Mouse (Mus musculus): ENCODE data around the gene Thumpd3.

Gene Thumpd3

GRCm38 (mm10) chr6:113077569-113078030, 31.6 kb downstream of the Thumpd3 start:
- in situ Hi-C loops (cut with MseI, MboI): no loop called here

GRCm38 (mm10) chr6:113078031-113078721, 32.2 kb downstream of the Thumpd3 start:
- in situ Hi-C loops (cut with MseI, MboI): no loop called here

- in situ Hi-C loops (cut with MseI, MboI): no loop called here
These were observed 33.5 kb downstream of the Thumpd3 start for GRCm38 (mm10) chr6:113079492-113079891.

- in situ Hi-C loops (cut with MseI, MboI): no loop called here
These were observed 36.2 kb downstream of the Thumpd3 start for GRCm38 (mm10) chr6:113082229-113082628.

- in situ Hi-C loops (cut with MseI, MboI): no loop called here
These were observed 38.6 kb downstream of the Thumpd3 start for GRCm38 (mm10) chr6:113084590-113084989.

GRCm38 (mm10) chr6:113093206-113093605, 47.2 kb downstream of the Thumpd3 start:
- in situ Hi-C loops (cut with MseI, MboI): no loop called here

GRCm38 (mm10) chr6:113095547-113095946, 49.5 kb downstream of the Thumpd3 start:
- in situ Hi-C loops (cut with MseI, MboI): no loop called here

- in situ Hi-C loops (cut with MseI, MboI): no loop called here
These were observed 51.6 kb downstream of the Thumpd3 start for GRCm38 (mm10) chr6:113097662-113098061.

- in situ Hi-C loops (cut with MseI, MboI): no loop called here
These were observed 53.7 kb downstream of the Thumpd3 start for GRCm38 (mm10) chr6:113099640-113100289.

- in situ Hi-C loops (cut with MseI, MboI): no loop called here
These were observed 56.5 kb downstream of the Thumpd3 start for GRCm38 (mm10) chr6:113102541-113102940.

GRCm38 (mm10) chr6:113103765-113104164, 57.7 kb downstream of the Thumpd3 start:
- in situ Hi-C loops (cut with MseI, MboI): no loop called here

- in situ Hi-C loops (cut with MseI, MboI): no loop called here
These were observed 63.4 kb downstream of the Thumpd3 start for GRCm38 (mm10) chr6:113109378-113109777.

- in situ Hi-C loops (cut with MseI, MboI): no loop called here
These were observed 63.9 kb downstream of the Thumpd3 start for GRCm38 (mm10) chr6:113109956-113110355.

Data from mouse trophoblast stem cell (cell line).